Mouse (Mus musculus) cortical plate, adult 2 months (tissue): Measurements from ENCODE around the gene Nrxn3.

Source experiments
- CTCF ChIP-seq: fragments of 200-500 bp; IDR thresholded peaks from 2 replicates; pipeline ENCODE4 v1.5.1; 2011; ENCODE audit warnings: mild to moderate bottlenecking, control low read depth, low read length; ENCODE audit not compliant: insufficient read depth; ENCODE audit errors: extremely low read depth
- POLR2A ChIP-seq: fragments of 200-500 bp; IDR thresholded peaks from 2 replicates; pipeline ENCODE4 v1.6.1; 2011; ENCODE audit warnings: mild to moderate bottlenecking, low read length, control low read depth; ENCODE audit not compliant: insufficient read depth; ENCODE audit errors: extremely low read depth

DNA sequence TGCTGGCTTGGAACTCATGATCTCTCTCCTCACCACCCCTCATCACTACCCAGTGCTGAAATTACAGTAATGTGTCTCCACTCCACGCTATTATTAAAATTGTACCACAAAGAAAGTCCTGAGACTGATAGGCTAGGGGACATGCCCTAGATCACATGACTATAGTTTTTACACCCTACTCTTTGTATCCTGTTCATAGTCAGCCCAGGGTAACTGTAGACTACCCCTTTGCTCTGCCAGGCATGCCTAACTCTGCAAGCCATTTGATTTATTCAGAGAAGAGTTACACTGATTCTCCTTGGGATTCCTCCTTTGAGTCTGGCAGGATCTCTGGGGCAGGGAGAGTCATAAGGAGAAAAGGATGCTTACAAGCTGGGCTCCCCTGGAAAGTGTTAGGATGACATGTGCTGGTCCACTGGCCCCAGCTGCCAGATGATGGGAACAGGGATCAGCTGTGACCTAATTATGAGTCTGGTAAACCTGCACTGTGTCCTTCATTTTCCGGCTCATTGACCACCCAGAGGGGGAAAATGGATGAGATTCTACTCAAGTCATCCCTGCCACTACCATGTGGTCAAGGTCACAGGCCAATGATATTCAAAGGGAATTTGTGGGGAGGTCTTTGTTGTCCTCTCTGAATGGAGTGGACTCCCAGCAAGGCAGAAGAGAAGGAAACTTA lies 318.9 kb downstream of the Nrxn3 start:
- TF ChIP-seq POLR2A (no peak), CTCF (no peak)
